Mouse (Mus musculus): ENCODE data around the gene Slc47a2. TPM values are rescaled to one million over a fixed set of nuclear protein-coding genes. Genes with fewer than 3 reads are reported as not detected.

The Slc47a2 gene
- polyA plus RNA-seq, 1 experiment from 2014 or later, result not detected

DNA sequence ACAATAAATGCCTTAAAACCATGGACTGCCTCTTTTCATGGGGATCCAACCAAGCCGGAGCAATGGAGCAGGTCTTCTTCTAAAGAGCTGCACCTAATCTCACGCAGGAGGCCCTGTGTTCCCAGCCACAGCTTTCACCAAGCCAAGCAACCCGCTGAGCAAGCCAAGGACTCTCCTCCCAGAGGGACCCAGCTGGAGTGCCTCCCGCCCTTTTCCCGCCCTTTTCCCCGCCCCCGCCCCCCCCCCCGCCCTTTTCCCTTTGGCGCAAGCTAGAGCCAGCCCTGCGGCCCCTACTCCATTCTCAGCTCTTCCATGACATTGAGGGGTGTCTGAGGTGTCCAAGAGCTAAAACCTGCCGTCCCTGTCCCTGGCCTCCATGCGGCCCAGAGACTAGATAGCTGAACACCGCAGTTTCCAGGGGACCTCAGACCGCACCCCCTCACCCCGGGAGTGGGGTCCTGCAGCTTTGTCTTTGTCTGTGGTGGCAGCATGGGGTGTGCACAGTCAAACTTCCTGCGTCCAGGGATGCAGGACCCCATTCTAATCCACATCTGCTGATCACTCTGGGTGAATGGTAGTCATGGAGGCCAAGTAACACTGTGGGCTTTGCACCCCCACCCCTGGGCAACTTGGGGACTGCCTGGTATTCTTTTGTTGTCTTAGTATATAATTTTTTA is 41.8 kb downstream of the Slc47a2 start:
- H3K27me3 ChIP-seq, result no peaks in the 10 kb centered on the region
- peak overlapping the region; percentile 45 for H3K4me2 ChIP-seq
- no peaks in the 10 kb centered on the region for H3K36me3 ChIP-seq
- peaks cover 10% of the 10 kb centered on the region for H3K4me1 ChIP-seq
- WGBS, result 22% methylated on average over 16 of the region's 16 CpGs
- H3K9me3 ChIP-seq, result peaks cover 5% of the 10 kb centered on the region; the same call in 1 of the 2 replicates
- H3K4me3 ChIP-seq, result 0 out of 2 replicates have a peak overlapping the region, but pooled peaks have one; percentile 5
- ATAC-seq (ENCODE audit: insufficient number of reproducible peaks, insufficient read depth, low FRiP score, low TSS enrichment, low read depth), result no peak
- peak overlapping the region; percentile 21; the same call in 1 of the 2 replicates for H3K9ac ChIP-seq
- no peak overlapping the region for H3K27ac ChIP-seq

DNA sequence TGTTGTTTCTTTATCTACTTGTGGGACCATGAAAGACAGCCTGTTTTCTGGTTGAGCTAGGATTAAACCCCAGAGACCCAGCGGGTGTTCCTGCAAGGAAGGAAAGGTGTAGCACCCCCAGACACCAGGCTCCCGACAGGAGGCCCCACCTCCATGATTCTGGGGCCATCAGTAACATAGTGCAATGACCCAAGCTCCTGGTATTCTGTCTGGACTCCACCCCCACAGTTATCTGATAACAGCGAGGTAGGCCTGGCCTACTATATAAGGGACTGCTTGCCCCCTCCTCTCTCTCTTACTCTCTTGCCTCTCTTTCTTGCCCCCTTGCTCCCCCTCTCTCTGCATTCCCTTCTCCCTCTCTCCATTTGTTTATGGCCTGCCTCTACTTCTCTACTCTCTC is 42.5 kb downstream of the Slc47a2 start:
- WGBS, result 59% methylated on average over 3 of the region's 3 CpGs
- no peak for ATAC-seq (ENCODE audit: insufficient number of reproducible peaks, insufficient read depth, low FRiP score, low TSS enrichment, low read depth)
- H3K9me3 ChIP-seq, result no peaks in the 10 kb centered on the region
- peaks cover 10% of the 10 kb centered on the region for H3K4me1 ChIP-seq
- no peaks in the 10 kb centered on the region for H3K27me3 ChIP-seq
- no peak overlapping the region for H3K4me3 ChIP-seq
- H3K4me2 ChIP-seq, result peak overlapping the region; percentile 45; the same call in 1 of the 2 replicates
- no peak overlapping the region for H3K9ac ChIP-seq
- no peak overlapping the region for H3K27ac ChIP-seq
- no peaks in the 10 kb centered on the region for H3K36me3 ChIP-seq

DNA sequence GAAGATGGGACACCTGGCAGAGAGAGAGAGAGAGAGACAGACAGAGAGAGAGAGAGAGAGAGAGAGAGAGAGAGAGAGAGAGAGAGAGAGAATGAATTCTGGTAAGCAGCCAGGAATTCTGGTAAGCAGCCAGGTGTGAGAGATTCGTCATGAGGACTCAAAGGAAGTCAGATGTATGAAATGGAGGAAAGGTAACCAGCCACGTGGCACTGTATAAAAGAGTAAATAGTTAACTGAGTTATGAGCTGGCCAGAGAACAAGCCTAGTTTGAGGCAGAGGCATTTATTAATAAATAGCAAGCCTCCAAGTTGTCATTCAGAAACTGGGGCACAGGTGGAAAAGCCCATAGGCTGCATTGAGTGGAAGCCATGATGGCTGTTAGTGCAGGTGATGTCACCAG is 44.8 kb downstream of the Slc47a2 start:
- 59% methylated on average over 2 of the region's 2 CpGs for WGBS
- no peaks in the 10 kb centered on the region for H3K27me3 ChIP-seq
- no peak overlapping the region for H3K4me2 ChIP-seq
- no peak overlapping the region for H3K27ac ChIP-seq
- no peaks in the 10 kb centered on the region for H3K36me3 ChIP-seq
- peaks cover 10% of the 10 kb centered on the region for H3K4me1 ChIP-seq
- H3K4me3 ChIP-seq, result no peak overlapping the region
- no peak for ATAC-seq (ENCODE audit: insufficient number of reproducible peaks, insufficient read depth, low FRiP score, low TSS enrichment, low read depth)
- no peaks in the 10 kb centered on the region for H3K9me3 ChIP-seq
- H3K9ac ChIP-seq, result no peak overlapping the region

DNA sequence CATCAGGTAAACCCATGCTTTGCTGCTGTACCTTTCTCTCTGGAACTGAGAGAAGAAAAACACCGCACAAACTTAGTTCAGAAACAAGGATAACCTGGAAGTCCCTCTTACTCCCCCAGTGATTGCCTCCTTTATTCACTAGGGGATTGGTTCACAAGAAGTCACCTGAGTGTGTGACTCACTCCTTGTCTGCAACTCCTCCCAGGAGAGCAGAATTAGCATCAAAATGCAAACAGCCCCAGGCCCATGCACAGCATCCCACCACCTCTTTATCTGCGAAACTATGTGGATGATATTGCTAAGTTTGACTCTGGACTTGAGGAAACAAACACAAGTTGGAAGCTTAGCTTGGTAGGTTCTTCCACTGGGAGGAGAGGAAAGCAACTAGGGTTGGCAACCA is 45.3 kb downstream of the Slc47a2 start:
- Histone ChIP-seq H3K9ac (no peak overlapping the region), H3K4me1 (peaks cover 10% of the 10 kb centered on the region), H3K4me3 (no peak overlapping the region), H3K27ac (no peak overlapping the region), H3K4me2 (no peak overlapping the region), H3K36me3 (no peaks in the 10 kb centered on the region), H3K27me3 (no peaks in the 10 kb centered on the region), H3K9me3 (no peaks in the 10 kb centered on the region)
- no peak for ATAC-seq (ENCODE audit: insufficient number of reproducible peaks, insufficient read depth, low FRiP score, low TSS enrichment, low read depth)
- WGBS, result 78% methylated on average over 2 of the region's 2 CpGs

DNA sequence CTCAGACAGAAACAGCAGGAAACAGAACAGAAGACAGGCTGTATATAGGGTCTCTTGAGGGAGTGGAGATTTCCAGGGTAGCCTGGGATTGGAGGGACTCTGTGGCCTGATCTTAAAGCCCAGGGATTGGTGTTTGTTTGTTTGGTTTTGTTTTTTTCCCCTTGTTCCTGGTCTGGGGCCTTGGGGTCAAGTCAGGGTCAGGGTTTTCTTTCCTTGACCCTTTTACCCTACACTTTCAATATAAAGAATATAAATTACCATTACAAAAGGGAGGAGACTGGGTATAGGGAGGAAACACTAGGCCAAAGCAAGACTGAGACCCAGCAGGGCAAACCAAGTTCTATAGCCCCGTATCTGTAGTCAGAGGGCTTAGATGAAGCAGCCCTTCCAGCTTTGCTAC is 46.1 kb downstream of the Slc47a2 start:
- Histone ChIP-seq H3K9ac (no peak overlapping the region), H3K9me3 (no peaks in the 10 kb centered on the region), H3K4me1 (peaks cover 10% of the 10 kb centered on the region), H3K4me3 (no peak overlapping the region), H3K27me3 (no peaks in the 10 kb centered on the region), H3K36me3 (no peaks in the 10 kb centered on the region), H3K4me2 (no peak overlapping the region), H3K27ac (no peak overlapping the region)
- no peak for ATAC-seq (ENCODE audit: insufficient number of reproducible peaks, insufficient read depth, low FRiP score, low TSS enrichment, low read depth)
- WGBS, result 82% methylated on average over 1 of the region's 1 CpGs

DNA sequence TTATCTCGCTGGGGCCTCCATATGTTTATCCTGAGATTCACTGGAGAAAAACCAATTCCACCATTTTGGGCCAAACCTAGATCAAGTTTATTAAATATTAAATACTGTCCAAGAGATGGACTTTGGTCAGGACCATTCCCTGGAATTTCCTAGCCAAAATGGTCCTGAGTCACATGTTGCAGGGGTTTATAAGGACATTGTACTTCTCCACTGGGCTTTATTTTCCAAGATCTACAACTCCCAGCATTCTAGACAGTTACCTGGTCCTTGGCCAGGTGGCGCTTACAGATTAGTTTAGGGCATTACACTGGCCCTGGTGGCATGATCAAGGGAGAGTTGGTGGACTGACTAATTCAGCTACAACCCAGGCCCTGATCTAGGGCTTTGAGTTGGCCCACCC is 47.1 kb downstream of the Slc47a2 start:
- Histone ChIP-seq H3K27ac (no peak overlapping the region), H3K4me2 (no peak overlapping the region), H3K9me3 (no peaks in the 10 kb centered on the region), H3K27me3 (no peaks in the 10 kb centered on the region), H3K4me3 (no peak overlapping the region), H3K36me3 (no peaks in the 10 kb centered on the region), H3K4me1 (peaks cover 5% of the 10 kb centered on the region), H3K9ac (no peak overlapping the region)
- no peak for ATAC-seq (ENCODE audit: insufficient number of reproducible peaks, insufficient read depth, low FRiP score, low TSS enrichment, low read depth)
- 86% methylated on average over 2 of the region's 2 CpGs for WGBS

DNA sequence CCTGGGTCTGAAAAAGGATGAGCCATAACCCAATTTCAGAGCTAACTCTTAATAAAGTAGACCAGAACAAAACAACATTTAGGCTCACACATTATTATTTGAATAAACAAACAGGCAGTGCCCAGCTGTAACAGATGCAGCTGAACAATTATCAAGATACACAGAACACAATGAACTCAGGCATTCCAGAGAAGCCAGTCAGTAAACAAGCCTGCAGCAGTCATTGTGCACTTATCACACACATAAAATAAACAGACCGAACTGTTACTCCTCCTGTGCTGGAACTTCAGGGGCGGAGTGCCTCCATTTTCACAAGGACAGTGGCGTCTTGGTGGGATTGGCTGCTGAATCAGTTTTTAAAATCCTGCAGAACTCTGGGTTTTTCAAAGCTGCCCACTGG is 48.2 kb downstream of the Slc47a2 start:
- Histone ChIP-seq H3K27ac (no peak overlapping the region), H3K36me3 (no peaks in the 10 kb centered on the region), H3K27me3 (no peaks in the 10 kb centered on the region), H3K4me3 (no peak overlapping the region), H3K9ac (no peak overlapping the region), H3K9me3 (no peaks in the 10 kb centered on the region), H3K4me1 (no peaks in the 10 kb centered on the region), H3K4me2 (no peak overlapping the region)
- WGBS, result 80% methylated on average over 3 of the region's 3 CpGs
- ATAC-seq (ENCODE audit: insufficient number of reproducible peaks, insufficient read depth, low FRiP score, low TSS enrichment, low read depth), result no peak

DNA sequence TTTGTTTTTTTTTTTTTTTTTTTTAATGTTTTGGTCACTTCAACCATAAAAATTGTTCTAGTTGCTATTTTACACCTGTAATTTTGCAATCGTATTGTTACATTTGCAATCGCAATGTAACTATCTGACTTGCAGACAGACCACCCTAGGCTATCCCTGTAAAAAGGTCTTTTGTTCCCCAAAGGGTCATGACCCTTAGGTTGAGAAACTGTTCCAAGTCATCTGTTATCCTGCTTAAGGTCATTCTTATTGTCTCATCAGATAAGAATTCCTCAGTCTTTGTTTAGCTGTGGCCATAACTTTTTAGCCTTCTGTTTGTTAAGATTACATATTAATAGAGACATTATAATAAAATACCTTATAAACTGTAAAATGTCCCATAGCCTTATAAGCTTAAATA is 49.4 kb downstream of the Slc47a2 start:
- Histone ChIP-seq H3K27me3 (no peaks in the 10 kb centered on the region), H3K36me3 (no peaks in the 10 kb centered on the region), H3K4me1 (no peaks in the 10 kb centered on the region), H3K9me3 (no peaks in the 10 kb centered on the region), H3K4me2 (no peak overlapping the region), H3K27ac (no peak overlapping the region), H3K9ac (no peak overlapping the region), H3K4me3 (no peak overlapping the region)
- WGBS, result 41% methylated on average over 2 of the region's 2 CpGs
- ATAC-seq (ENCODE audit: insufficient number of reproducible peaks, insufficient read depth, low FRiP score, low TSS enrichment, low read depth), result no peak

DNA sequence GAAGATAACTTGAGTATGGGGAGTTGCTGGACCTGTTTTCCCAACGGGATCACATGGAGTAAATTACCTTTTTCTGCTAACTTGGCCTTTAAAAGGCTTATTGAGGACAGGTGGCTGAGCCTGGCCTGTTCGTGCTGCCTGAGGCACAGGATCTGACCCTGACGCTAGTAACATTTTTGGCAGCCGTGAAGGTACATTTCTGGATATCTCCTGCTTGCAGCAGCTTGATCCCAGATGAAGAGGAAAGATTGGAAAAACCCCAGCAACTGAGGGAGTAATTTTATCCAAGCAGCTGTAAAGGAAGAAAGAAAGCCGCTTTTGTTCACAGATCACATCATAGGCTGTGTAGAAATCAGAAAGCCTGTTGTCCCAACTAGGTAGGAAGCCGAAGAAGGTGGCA is 58.3 kb downstream of the Slc47a2 start:
- Histone ChIP-seq H3K4me1 (0 out of 2 replicates have a peak, but pooled peaks cover 7% of the 10 kb centered on the region), H3K27ac (peak overlapping the region; percentile 55), H3K9me3 (no peaks in the 10 kb centered on the region), H3K4me3 (no peak overlapping the region), H3K36me3 (no peaks in the 10 kb centered on the region), H3K4me2 (no peak overlapping the region), H3K9ac (no peak overlapping the region), H3K27me3 (no peaks in the 10 kb centered on the region)
- no peak for ATAC-seq (ENCODE audit: insufficient number of reproducible peaks, insufficient read depth, low FRiP score, low TSS enrichment, low read depth)
- 30% methylated on average over 6 of the region's 6 CpGs for whole genome bisulfite sequencing

DNA sequence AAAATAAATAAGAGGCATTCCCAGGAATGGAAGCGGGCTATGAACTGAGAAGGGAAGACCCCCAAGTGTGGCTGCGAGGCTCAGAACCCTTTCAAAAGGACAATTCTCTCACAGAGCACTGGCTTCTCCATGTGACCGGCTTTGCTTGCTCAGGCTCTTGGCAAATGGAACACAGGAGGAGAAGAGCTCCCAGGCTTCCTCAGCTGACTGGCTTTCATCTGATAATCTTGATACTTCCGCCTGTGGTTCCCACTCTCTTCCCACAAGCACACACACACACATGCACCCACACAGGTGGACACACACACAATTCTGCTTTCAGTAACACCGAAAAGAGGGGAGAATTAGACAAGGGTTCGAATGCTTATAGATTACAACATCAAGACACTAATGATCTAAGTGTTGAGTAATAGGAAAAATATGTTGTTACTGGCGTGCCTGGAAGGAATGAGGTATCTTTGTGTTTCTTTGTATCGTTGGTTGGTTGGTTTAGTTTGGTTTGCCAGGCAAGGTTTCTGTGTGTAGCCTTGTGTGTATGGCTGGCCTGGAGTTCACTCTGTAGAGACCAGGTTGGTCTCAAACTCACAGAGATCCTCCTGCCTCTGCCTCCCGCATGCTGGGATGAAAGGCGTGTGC is 59.1 kb downstream of the Slc47a2 start:
- 76% methylated on average over 10 of the region's 10 CpGs for WGBS
- Histone ChIP-seq H3K36me3 (no peaks in the 10 kb centered on the region), H3K27me3 (no peaks in the 10 kb centered on the region), H3K4me2 (no peak overlapping the region), H3K4me3 (no peak overlapping the region), H3K9me3 (no peaks in the 10 kb centered on the region), H3K9ac (no peak overlapping the region), H3K4me1 (0 out of 2 replicates have a peak, but pooled peaks cover 7% of the 10 kb centered on the region), H3K27ac (no peak overlapping the region)
- ATAC-seq (ENCODE audit: insufficient number of reproducible peaks, insufficient read depth, low FRiP score, low TSS enrichment, low read depth), result no peak

DNA sequence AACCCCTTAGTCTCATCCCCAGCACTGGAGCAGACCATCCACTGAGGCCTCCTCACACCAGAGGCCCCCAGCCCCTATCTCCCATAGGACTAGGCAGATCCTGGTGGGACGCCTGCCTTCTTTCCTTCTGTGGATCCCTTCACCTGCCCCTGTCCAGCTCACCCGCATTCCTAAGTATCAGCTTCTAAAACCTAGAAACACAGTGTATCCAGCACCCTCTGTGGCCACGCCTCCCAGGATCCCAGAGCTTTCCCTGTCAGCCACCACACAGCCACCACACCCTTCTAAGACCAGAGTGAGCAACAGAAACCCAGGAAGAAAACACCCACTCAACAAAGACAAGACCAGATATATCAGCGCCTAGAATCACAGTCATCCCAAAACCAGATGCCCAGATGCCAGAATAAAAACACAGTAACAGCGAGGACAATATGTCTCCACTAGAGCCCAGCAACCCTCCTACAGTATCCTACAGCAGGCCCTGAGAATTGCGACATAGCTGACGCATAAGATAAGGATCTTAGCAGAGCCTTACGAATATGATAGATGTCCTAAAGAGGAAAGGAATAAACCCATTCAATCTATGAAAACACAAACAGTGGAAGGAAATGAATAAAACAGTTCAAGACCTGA is 64.1 kb downstream of the Slc47a2 start:
- Histone ChIP-seq H3K4me1 (no peaks in the 10 kb centered on the region), H3K4me2 (no peak overlapping the region), H3K36me3 (no peaks in the 10 kb centered on the region), H3K27ac (no peak overlapping the region), H3K9ac (no peak overlapping the region), H3K27me3 (no peaks in the 10 kb centered on the region), H3K9me3 (no peaks in the 10 kb centered on the region), H3K4me3 (no peak overlapping the region)
- 79% methylated on average over 8 of the region's 8 CpGs for WGBS
- no peak for ATAC-seq (ENCODE audit: insufficient number of reproducible peaks, insufficient read depth, low FRiP score, low TSS enrichment, low read depth)

DNA sequence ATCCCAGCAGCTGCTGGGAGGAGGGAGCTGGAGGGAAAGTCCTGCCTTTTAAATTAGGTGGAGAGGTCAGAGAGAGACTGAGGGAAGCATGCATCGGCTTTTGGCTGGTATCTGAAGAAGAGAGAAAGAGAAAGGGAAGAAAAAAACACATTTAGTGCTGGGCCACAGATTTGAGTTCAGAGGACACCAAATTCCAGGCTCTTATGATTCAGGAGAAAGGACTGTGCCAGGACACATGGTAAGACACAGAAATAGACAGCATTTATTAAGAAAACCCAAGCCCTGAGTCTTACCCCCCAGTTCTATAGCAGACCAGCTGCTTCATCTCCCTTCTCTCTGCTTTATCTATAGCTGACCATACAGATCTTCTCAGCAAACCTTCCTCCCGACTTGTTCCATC is 64.7 kb downstream of the Slc47a2 start:
- 71% methylated on average over 2 of the region's 2 CpGs for WGBS
- Histone ChIP-seq H3K36me3 (no peaks in the 10 kb centered on the region), H3K4me2 (no peak overlapping the region), H3K9ac (no peak overlapping the region), H3K4me3 (no peak overlapping the region), H3K4me1 (no peaks in the 10 kb centered on the region), H3K9me3 (no peaks in the 10 kb centered on the region), H3K27me3 (no peaks in the 10 kb centered on the region), H3K27ac (no peak overlapping the region)
- no peak for ATAC-seq (ENCODE audit: insufficient number of reproducible peaks, insufficient read depth, low FRiP score, low TSS enrichment, low read depth)
